Mouse (Mus musculus): ENCODE results near the gene Fmnl3. TPM values are rescaled to one million over a fixed set of nuclear protein-coding genes. Genes with fewer than 3 reads are reported as not detected.

The Fmnl3 gene
- total and polyA plus RNA-seq, 3 experiments, result 24.2 to 49.3 (median 28.6) TPM

DNA sequence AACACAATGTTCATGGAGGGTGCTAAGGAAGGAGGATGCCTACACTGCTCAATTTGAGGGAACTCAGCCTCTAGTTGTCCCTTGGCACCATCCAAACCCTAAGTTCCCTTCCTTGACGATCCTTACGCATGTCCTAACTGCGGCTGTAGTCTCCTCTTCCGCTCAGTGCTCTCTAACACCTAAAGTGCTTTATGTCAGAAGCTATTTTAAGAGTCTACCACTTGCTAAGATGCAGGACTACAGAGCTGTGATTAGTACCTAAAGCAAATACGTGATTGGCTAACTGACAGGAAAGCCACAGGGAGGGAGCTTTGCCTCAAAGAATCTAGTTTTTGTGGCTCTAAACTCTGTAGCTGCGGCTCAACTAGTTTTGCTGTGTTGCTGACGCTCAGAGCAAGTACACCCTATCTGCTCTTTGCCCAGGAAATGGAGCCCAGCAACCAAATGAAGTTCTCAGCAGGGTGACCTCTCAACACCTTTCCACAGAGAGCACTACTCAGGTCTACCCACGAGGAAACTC, 34.4 kb downstream of the Fmnl3 start:
- no peak overlapping the region for H3K4me2 ChIP-seq (ENCODE audit: insufficient read depth, low read depth, poor library complexity, severe bottlenecking)

DNA sequence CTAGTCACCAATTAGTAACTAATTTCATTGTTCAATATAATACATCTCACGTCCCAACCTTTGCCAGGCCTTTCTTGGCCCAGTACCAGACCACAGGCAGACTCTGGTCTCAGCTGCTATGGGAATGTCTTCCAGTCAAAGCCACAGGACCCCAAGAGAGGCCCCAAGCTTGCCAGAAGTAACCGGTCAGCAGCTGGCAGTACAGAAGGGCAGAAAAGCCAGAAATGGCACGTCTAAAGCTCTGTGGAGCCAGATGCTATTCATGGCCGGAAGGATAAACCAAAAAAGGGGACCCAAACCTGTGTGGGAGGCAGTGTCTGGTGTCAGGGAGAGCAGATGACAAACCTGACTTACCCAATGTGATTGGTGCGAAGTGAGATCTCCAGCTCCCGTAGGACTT, 35.8 kb downstream of the Fmnl3 start:
- in situ Hi-C loops (cut with MboI; ENCODE audit: low pct_ligation_motif_present, low pct_unique_long_range_greater_than_20kb, low sequenced_read_pairs) (loop anchor here (5.0 kb wide), 1 partner anchor 33 kb away; no protein-coding TSS in a partner anchor), dilution Hi-C loops (cut with MboI; ENCODE audit: extremely low pct_ligation_motif_present, extremely low pct_unique_long_range_greater_than_20kb, low sequenced_read_pairs) (no loop called here)
- Histone ChIP-seq H3K9ac (ENCODE audit: insufficient read depth, low read depth) (no peak overlapping the region), H3K27ac (ENCODE audit: insufficient read depth, low read depth) (no peak overlapping the region), H3K79me2 (replicated peaks; ENCODE audit: control insufficient read depth, extremely low read depth, insufficient read depth, poor library complexity, severe bottlenecking) (no peaks in the 10 kb centered on the region; the same call in 1 of the 2 replicates), H3K4me2 (ENCODE audit: insufficient read depth, low read depth, poor library complexity, severe bottlenecking) (no peak overlapping the region), H3K4me1 (ENCODE audit: control insufficient read depth in 1 of 2, insufficient read depth in 2 of 2) (peaks cover 45 to 91% of the 10 kb centered on the region in 2 experiments), H3K9me3 (replicated peaks; ENCODE audit: low read length) (no peaks in the 10 kb centered on the region), H3K27me3 (replicated peaks) (no peaks in the 10 kb centered on the region), H3K4me3 (replicated peaks in 1 of 3; ENCODE audit: low read depth in 2 of 3, low read length in 2 of 3, poor library complexity in 1 of 3) (no peak overlapping the region), H3K36me3 (replicated peaks in 1 of 2; ENCODE audit: control insufficient read depth in 1 of 2, insufficient read depth in 1 of 2, low read length in 1 of 2) (peaks cover 16 to 68% of the 10 kb centered on the region in 2 experiments)
- TF ChIP-seq CHD2 (IDR thresholded peaks at IDR 0.05; ENCODE audit: low read length) (no peak), PAX5 (IDR thresholded peaks at IDR 0.05; ENCODE audit: low read length) (no peak), BHLHE40 (IDR thresholded peaks at IDR 0.05; ENCODE audit: low read depth, low read length) (0 out of 2 replicates have a peak, but pooled peaks have one; percentile 15)
- no peak for DNase-seq (ENCODE audit: extremely low read depth)

More for the DNA sequence above, 34.4 kb downstream of the Fmnl3 start:
- no peaks in the 10 kb centered on the region for H3K9me3 ChIP-seq (replicated peaks; ENCODE audit: low read length)
- no peak for DNase-seq (ENCODE audit: extremely low read depth)
- no peaks in the 10 kb centered on the region for H3K27me3 ChIP-seq (replicated peaks)
- dilution Hi-C loops (cut with MboI; ENCODE audit: extremely low pct_ligation_motif_present, extremely low pct_unique_long_range_greater_than_20kb, low sequenced_read_pairs) (no loop called here), in situ Hi-C loops (cut with MboI; ENCODE audit: low pct_ligation_motif_present, low pct_unique_long_range_greater_than_20kb, low sequenced_read_pairs) (no loop called here)
- peaks cover 10 to 59% of the 10 kb centered on the region in 2 experiments for H3K36me3 ChIP-seq (replicated peaks in 1 of 2; ENCODE audit: control insufficient read depth in 1 of 2, insufficient read depth in 1 of 2, low read length in 1 of 2)
- TF ChIP-seq MAFK (IDR thresholded peaks at IDR 0.05; ENCODE audit: insufficient replicate concordance, low read length) (no peak), BHLHE40 (IDR thresholded peaks at IDR 0.05; ENCODE audit: low read depth, low read length) (no peak), MEF2A (IDR thresholded peaks at IDR 0.05; ENCODE audit: borderline replicate concordance, low read depth, low read length) (no peak), UBTF (IDR thresholded peaks at IDR 0.05; ENCODE audit: low read depth, low read length) (no peak), MAZ (IDR thresholded peaks at IDR 0.05; ENCODE audit: low read depth, low read length) (no peak), ZC3H11A (IDR thresholded peaks at IDR 0.05; ENCODE audit: low read depth, low read length) (no peak), JUND (conservative IDR thresholded peaks at IDR 0.05; ENCODE audit: low read depth, low read length) (no peak), MXI1 (IDR thresholded peaks at IDR 0.05; ENCODE audit: low read depth, low read length) (no peak), TBP (conservative IDR thresholded peaks at IDR 0.05; ENCODE audit: low read depth, low read length) (no peak), NELFE (IDR thresholded peaks at IDR 0.05; ENCODE audit: low read depth, low read length) (no peak), USF2 (conservative IDR thresholded peaks at IDR 0.05; ENCODE audit: low read depth, low read length) (no peak), GABPA (IDR thresholded peaks at IDR 0.05; ENCODE audit: insufficient replicate concordance, low read depth, low read length) (no peak), ZMIZ1 (IDR thresholded peaks at IDR 0.05; ENCODE audit: low read depth, low read length) (no peak), NRF1 (IDR thresholded peaks at IDR 0.05; ENCODE audit: low read depth, low read length) (no peak), CHD2 (IDR thresholded peaks at IDR 0.05; ENCODE audit: low read length) (no peak)
- no peak overlapping the region for H3K9ac ChIP-seq (ENCODE audit: insufficient read depth, low read depth)
- peaks cover 50 to 93% of the 10 kb centered on the region in 2 experiments for H3K4me1 ChIP-seq (ENCODE audit: control insufficient read depth in 1 of 2, insufficient read depth in 2 of 2)
- H3K4me3 ChIP-seq (replicated peaks in 1 of 3; ENCODE audit: low read depth in 2 of 3, low read length in 2 of 3, poor library complexity in 1 of 3), result no peak overlapping the region
- no peak overlapping the region for H3K27ac ChIP-seq (ENCODE audit: insufficient read depth, low read depth)
- H3K79me2 ChIP-seq (replicated peaks; ENCODE audit: control insufficient read depth, extremely low read depth, insufficient read depth, poor library complexity, severe bottlenecking), result peaks cover 9% of the 10 kb centered on the region
